Mouse (Mus musculus) erythroblast, adult 5-6 weeks (primary cell): ENCODE data around the gene Cd46. TPM values are rescaled to one million over a fixed set of nuclear protein-coding genes. Genes with fewer than 3 reads are reported as not detected.

Experiments used
- ATAC-seq: replicated peaks from 2 replicates; pipeline ENCODE4 v1.8.0; 2016; ENCODE audit warnings: moderate number of reproducible peaks, mild to moderate bottlenecking, moderate TSS enrichment, inconsistent platforms; ENCODE audit not compliant: poor library complexity, low FRiP score, severe bottlenecking
- total RNA-seq, 2 experiments: library from RNA; stranded (forward) in 1 of 2; stranded (reverse) in 1 of 2; fragments of 150-400 nt in 1 of 2; fragments of 200-764, 138-1000 nt in 1 of 2; gene quantifications; 2 replicates each; pipeline versions ENCODE4 v1.2.3 to v1.2.4; 2015 to 2017; ENCODE audit warnings: low replicate concordance in 2 of 2

Cd46 gene
- total RNA-seq (2015; ENCODE audit: low replicate concordance) = 10.4 and 14.0 TPM in 2 replicates
- total RNA-seq (2017; ENCODE audit: low replicate concordance) = 5.0 and 11.7 TPM in 2 replicates

GRCm38 (mm10) chr1:195092220-195092720 is at the start of gene Cd46:
Cd46 (minus strand) TSS chr1:195092249.
- ATAC-seq = peak; percentile 94

GRCm38 (mm10) chr1:195132070-195132469 is 40.0 kb upstream of the Cd46 start:
- ATAC-seq = no peak

GRCm38 (mm10) chr1:195131675-195132015 is 39.6 kb upstream of the Cd46 start:
- ATAC-seq = no peak

- peak; percentile 87 for ATAC-seq
Observed at GRCm38 (mm10) chr1:195130953-195131674, 39.1 kb upstream of the Cd46 start, which contains the start of gene Cr1l. Cr1l (minus strand) TSS chr1:195131586.

GRCm38 (mm10) chr1:195130479-195130878 is 38.4 kb upstream of the Cd46 start:
- ATAC-seq = peak; percentile 42

- peak; percentile 36; the same call in 1 of the 2 replicates for ATAC-seq
Observed at GRCm38 (mm10) chr1:195129867-195130266, 37.8 kb upstream of the Cd46 start.

GRCm38 (mm10) chr1:195114414-195114813 is 22.4 kb upstream of the Cd46 start:
- peak; percentile 91 for ATAC-seq

- peak; percentile 83 for ATAC-seq
Observed at GRCm38 (mm10) chr1:195113621-195114020, 21.6 kb upstream of the Cd46 start.

GRCm38 (mm10) chr1:195100693-195101092 is 8.6 kb upstream of the Cd46 start:
- ATAC-seq = 0 out of 2 replicates have a peak, but pooled peaks have one; percentile 30

- ATAC-seq = no peak
Observed at GRCm38 (mm10) chr1:195098004-195098403, 6.0 kb upstream of the Cd46 start.

GRCm38 (mm10) chr1:195091699-195092219 is 290 bp downstream of the Cd46 start:
- peak; percentile 94 for ATAC-seq

GRCm38 (mm10) chr1:195082142-195082541 is 9.9 kb downstream of the Cd46 start:
- no peak for ATAC-seq

- ATAC-seq = peak; percentile 91
Observed at GRCm38 (mm10) chr1:195040437-195040836, 51.6 kb downstream of the Cd46 start.

GRCm38 (mm10) chr1:195038386-195038785 is 53.7 kb downstream of the Cd46 start:
- no peak for ATAC-seq

- no peak for ATAC-seq
Observed at GRCm38 (mm10) chr1:195037985-195038384, 54.1 kb downstream of the Cd46 start.

GRCm38 (mm10) chr1:195037483-195037882 is 54.6 kb downstream of the Cd46 start:
- ATAC-seq = no peak

GRCm38 (mm10) chr1:195033941-195034340 is 58.1 kb downstream of the Cd46 start:
- peak; percentile 59; the same call in 1 of the 2 replicates for ATAC-seq

GRCm38 (mm10) chr1:195032738-195033137 is 59.3 kb downstream of the Cd46 start:
- peak; percentile 19; the same call in 1 of the 2 replicates for ATAC-seq

GRCm38 (mm10) chr1:195031786-195032185 is 60.3 kb downstream of the Cd46 start:
- ATAC-seq = no peak

GRCm38 (mm10) chr1:195027507-195027906 is 64.5 kb downstream of the Cd46 start:
- no peak for ATAC-seq

- no peak for ATAC-seq
Observed at GRCm38 (mm10) chr1:195023848-195024247, 68.2 kb downstream of the Cd46 start.
